Mouse (Mus musculus): Measurements from ENCODE around the gene Rdh16.

GRCm38 (mm10) chr10:127840776-127841175, 39.8 kb downstream of the Rdh16 start:
- no peak for TF ChIP-seq POLR2A (IDR thresholded peaks at IDR 0.05; ENCODE audit: insufficient read depth, low read length)
- no peak for TF ChIP-seq EP300 (IDR thresholded peaks at IDR 0.05; ENCODE audit: insufficient read depth, low read depth, low read length)
- TF ChIP-seq CTCF (IDR thresholded peaks at IDR 0.05; ENCODE audit: low read depth, low read length) = no peak
